Mouse (Mus musculus) thymus, postnatal 0 days (tissue): ENCODE measurements at regions not wholly inside any gene's neighbourhood (a gene's known extent, or its start where the extent isn't known, plus 50 kb on each side); places are given as distances from the start of the nearest gene placed in this dataset.
A peak's percentile ranks its signal among the peaks of the same experiment; 100 is the strongest.

Experiments used
- DNase-seq: peaks from one replicate; pipeline ENCODE4 v3.0.0-alpha.2; 2015; ENCODE audit warnings: low spot score

GRCm38 (mm10) chr6:134320379-134320932 lies 75.7 kb upstream of the Bcl2l14 start:
- DNase-seq, result no peak

- no peak for DNase-seq
Measured at GRCm38 (mm10) chr6:134324001-134324400, 72.1 kb upstream of the Bcl2l14 start.

- DNase-seq, result no peak
Measured at GRCm38 (mm10) chr6:134325564-134325963, 70.6 kb upstream of the Bcl2l14 start.

GRCm38 (mm10) chr6:134329550-134330299 lies 66.4 kb upstream of the Bcl2l14 start:
- DNase-seq, result no peak

GRCm38 (mm10) chr6:134330300-134330640 lies 65.8 kb upstream of the Bcl2l14 start:
- DNase-seq, result no peak

GRCm38 (mm10) chr6:134332718-134333432 lies 63.2 kb upstream of the Bcl2l14 start:
- DNase-seq, result peak; percentile 22

GRCm38 (mm10) chr6:134335711-134336110 lies 60.4 kb upstream of the Bcl2l14 start:
- no peak for DNase-seq

- no peak for DNase-seq
Measured at GRCm38 (mm10) chr6:134342796-134343605, 53.1 kb upstream of the Bcl2l14 start.

GRCm38 (mm10) chr6:134343606-134343901 lies 52.6 kb upstream of the Bcl2l14 start:
- no peak for DNase-seq
